Mouse (Mus musculus) hindbrain, postnatal 0 days (tissue): ENCODE results near the gene Slc25a40. TPM values are rescaled to one million over a fixed set of nuclear protein-coding genes. Genes with fewer than 3 reads are reported as not detected.

Source experiments
- ATAC-seq: fragments of 200-750 bp; cut with Nextera tagmentation; 2 replicates; pipeline ENCODE4 v1.8.0; 2017; ENCODE audit warnings: mild to moderate bottlenecking, moderate TSS enrichment, moderate library complexity
- DNase-seq: peaks from one replicate; pipeline ENCODE4 v3.0.0-alpha.2; 2015; ENCODE audit warnings: low spot score
- H3K27ac ChIP-seq: fragments of 300-500 bp; sonication (generic); 2 replicates; pipeline ENCODE4 v1.5.1; 2014; ENCODE audit warnings: mild to moderate bottlenecking
- H3K27me3 ChIP-seq: fragments of 300-500 bp; sonication (generic); 2 replicates; pipeline ENCODE4 v1.6.1; 2014; ENCODE audit warnings: low read length, mixed read lengths; ENCODE audit not compliant: insufficient read depth
- H3K36me3 ChIP-seq: fragments of 300-500 bp; sonication (generic); 2 replicates; pipeline ENCODE4 v1.6.1; 2014; ENCODE audit warnings: low read length, mixed read lengths; ENCODE audit not compliant: insufficient read depth
- H3K4me1 ChIP-seq: fragments of 300-500 bp; sonication (generic); 2 replicates; pipeline ENCODE4 v1.6.1; 2014; ENCODE audit warnings: antibody characterized with exemption, low read length, mixed read lengths; ENCODE audit not compliant: insufficient read depth
- H3K4me2 ChIP-seq: fragments of 300-500 bp; sonication (generic); 2 replicates; pipeline ENCODE4 v1.6.1; 2014; ENCODE audit warnings: low read depth, mild to moderate bottlenecking, low read length, moderate library complexity, mixed read lengths
- H3K4me3 ChIP-seq: fragments of 300-500 bp; sonication (generic); 2 replicates; pipeline ENCODE4 v1.5.1; 2014; ENCODE audit warnings: low read length
- H3K9ac ChIP-seq: fragments of 300-500 bp; sonication (generic); replicated peaks from 2 replicates; pipeline ENCODE4 v1.6.1; 2014; ENCODE audit warnings: mild to moderate bottlenecking, low read length, moderate library complexity, mixed read lengths
- H3K9me3 ChIP-seq: fragments of 300-500 bp; sonication (generic); 2 replicates; pipeline ENCODE4 v1.6.1; 2016; ENCODE audit warnings: low read length, mixed read lengths
- CTCF ChIP-seq: IDR thresholded peaks from 2 replicates; pipeline ENCODE4 v1.5.1; 2016; ENCODE audit warnings: antibody characterized with exemption, control low read depth, low read depth
- WGBS: fragments of 180-500 bp; shearing (Covaris S2); extraction: QIAGEN DNeasy Blood & Tissue Kit; methylation state at CpG from one replicate; pipeline ENCODE4 v1.1.7; 2014; 5-methylcytosine and 5-hydroxymethylcytosine counted together
- polyA plus RNA-seq: library from polyadenylated mRNA; unstranded; fragments of >200 nt; fragmentation: Nextera tagmentation; extraction: Ambion mirVana; gene quantifications from 2 replicates; pipeline ENCODE4 v1.2.1, GENCODE M21; 2015
- total RNA-seq: library from RNA; depleted of rRNA; stranded (reverse); fragments of >200 nt; gene quantifications from 2 replicates; pipeline ENCODE4 v1.2.3, GENCODE M21; 2014; rRNA removed

The Slc25a40 gene
- 8.5 and 11.0 TPM in 2 replicates for total RNA-seq
- 9.1 and 10.6 TPM in 2 replicates for polyA plus RNA-seq

GRCm38 (mm10) chr5:8422157-8422931 is at the start of gene Slc25a40, which contains the start of gene Dbf4:
Gene Slc25a40 (plus strand): TSS chr5:8422850.
Gene Dbf4 (minus strand): TSS chr5:8422716.
- no peaks in the 10 kb centered on the region for H3K27me3 ChIP-seq
- H3K4me2 ChIP-seq, result peak within 1 kb of the TSS; percentile 91
- TF ChIP-seq CTCF, result no peak
- ATAC-seq, result peak; percentile 99
- peak; percentile 96 for DNase-seq
- no peaks in the 10 kb centered on the region for H3K4me1 ChIP-seq
- H3K27ac ChIP-seq, result peak within 1 kb of the TSS; percentile 54
- H3K36me3 ChIP-seq, result no peaks in the 10 kb centered on the region
- H3K9me3 ChIP-seq, result no peaks in the 10 kb centered on the region
- peak within 1 kb of the TSS; percentile 57 for H3K9ac ChIP-seq
- under 1% methylated on average over 89 of the region's 93 CpGs for WGBS
- H3K4me3 ChIP-seq, result peak within 1 kb of the TSS; percentile 73

GRCm38 (mm10) chr5:8373415-8373814 is 49.2 kb upstream of the Slc25a40 start:
- no peak for ATAC-seq

GRCm38 (mm10) chr5:8374297-8374906 is 48.2 kb upstream of the Slc25a40 start:
- Histone ChIP-seq H3K36me3 (no peaks in the 10 kb centered on the region), H3K4me1 (no peaks in the 10 kb centered on the region), H3K4me3 (no peak overlapping the region), H3K4me2 (no peak overlapping the region), H3K9ac (no peak overlapping the region), H3K27me3 (no peaks in the 10 kb centered on the region), H3K9me3 (no peaks in the 10 kb centered on the region), H3K27ac (no peak overlapping the region)
- no peak for DNase-seq
- ATAC-seq, result no peak
- TF ChIP-seq CTCF, result no peak
- 90% methylated on average over 5 of the region's 5 CpGs for WGBS

More at GRCm38 (mm10) chr5:8373415-8373814, 49.2 kb upstream of the Slc25a40 start:
- no peak overlapping the region for H3K4me3 ChIP-seq
- no peaks in the 10 kb centered on the region for H3K4me1 ChIP-seq
- no peak overlapping the region for H3K27ac ChIP-seq
- DNase-seq, result no peak
- H3K27me3 ChIP-seq, result no peaks in the 10 kb centered on the region
- no peak for TF ChIP-seq CTCF
- no peak overlapping the region for H3K4me2 ChIP-seq
- WGBS, result 60% methylated on average over 4 of the region's 4 CpGs
- H3K9me3 ChIP-seq, result no peaks in the 10 kb centered on the region
- H3K36me3 ChIP-seq, result no peaks in the 10 kb centered on the region
- H3K9ac ChIP-seq, result no peak overlapping the region

GRCm38 (mm10) chr5:8393891-8394583 is 28.6 kb upstream of the Slc25a40 start:
- H3K9me3 ChIP-seq, result no peaks in the 10 kb centered on the region
- no peak overlapping the region for H3K4me3 ChIP-seq
- no peaks in the 10 kb centered on the region for H3K27me3 ChIP-seq
- 63% methylated on average over 1 of the region's 1 CpGs for whole genome bisulfite sequencing
- DNase-seq (no peak), ATAC-seq (no peak)
- no peak for TF ChIP-seq CTCF
- H3K4me1 ChIP-seq, result no peaks in the 10 kb centered on the region
- H3K36me3 ChIP-seq, result peaks cover 12% of the 10 kb centered on the region; the same call in 1 of the 2 replicates
- no peak overlapping the region for H3K4me2 ChIP-seq
- H3K9ac ChIP-seq, result no peak overlapping the region
- H3K27ac ChIP-seq, result no peak overlapping the region

- DNase-seq (no peak), ATAC-seq (no peak)
- H3K36me3 ChIP-seq, result peaks cover 13% of the 10 kb centered on the region; the same call in 1 of the 2 replicates
- 91% methylated on average over 13 of the region's 13 CpGs for WGBS
- no peak for TF ChIP-seq CTCF
- H3K9ac ChIP-seq, result no peak overlapping the region
- no peak overlapping the region for H3K27ac ChIP-seq
- H3K4me1 ChIP-seq, result no peaks in the 10 kb centered on the region
- H3K4me2 ChIP-seq, result no peak overlapping the region
- no peaks in the 10 kb centered on the region for H3K9me3 ChIP-seq
- no peaks in the 10 kb centered on the region for H3K27me3 ChIP-seq
- no peak overlapping the region for H3K4me3 ChIP-seq
Measured at GRCm38 (mm10) chr5:8397587-8398249, 24.9 kb upstream of the Slc25a40 start.

- DNase-seq (peak; percentile 20), ATAC-seq (no peak)
- WGBS, result 92% methylated on average over 4 of the region's 4 CpGs
- Histone ChIP-seq H3K9ac (no peak overlapping the region), H3K4me3 (no peak overlapping the region), H3K36me3 (peaks cover 7% of the 10 kb centered on the region), H3K4me2 (no peak overlapping the region), H3K27ac (no peak overlapping the region), H3K4me1 (no peaks in the 10 kb centered on the region), H3K27me3 (no peaks in the 10 kb centered on the region), H3K9me3 (no peaks in the 10 kb centered on the region)
- peak; percentile 18; the same call in 1 of the 2 replicates for TF ChIP-seq CTCF
Measured at GRCm38 (mm10) chr5:8408746-8409145, 13.9 kb upstream of the Slc25a40 start.
